Mouse (Mus musculus) layer of hippocampus, adult 9-11 months (tissue): Measurements from ENCODE around the gene Vax1.

Source experiments
- DNase-seq: peaks from one replicate; pipeline ENCODE4 v3.0.0; 2022

Gene Vax1

GRCm38 (mm10) chr19:59168386-59168905 is 1.4 kb downstream of the Vax1 start:
- DNase-seq: no peak

- no peak for DNase-seq
These were observed 2.0 kb downstream of the Vax1 start for GRCm38 (mm10) chr19:59167871-59168270.

DNA sequence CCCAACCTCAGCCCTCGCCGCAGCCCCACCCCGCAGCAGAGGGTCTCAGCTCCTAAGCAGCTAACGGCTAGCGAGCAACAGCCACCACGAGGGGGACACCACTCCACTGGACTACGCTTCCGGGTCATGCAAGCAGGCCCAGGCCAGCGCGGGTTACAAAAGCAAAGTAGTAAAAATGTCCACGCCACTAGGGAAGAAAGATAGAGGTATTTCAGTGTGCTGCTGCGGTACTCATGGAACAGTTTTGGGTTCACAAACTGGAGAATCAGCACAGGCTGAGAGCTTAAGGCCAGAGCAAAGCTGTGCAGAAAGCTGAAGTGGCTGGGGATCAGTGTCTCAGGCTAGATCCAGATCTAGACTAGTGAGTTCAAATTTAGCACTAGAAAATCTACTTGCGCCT is 3.0 kb downstream of the Vax1 start:
- DNase-seq: no peak

GRCm38 (mm10) chr19:59166311-59166761 is 3.5 kb downstream of the Vax1 start:
- DNase-seq: no peak

- DNase-seq: no peak
These were observed 4.3 kb downstream of the Vax1 start for GRCm38 (mm10) chr19:59165577-59165976.

DNA sequence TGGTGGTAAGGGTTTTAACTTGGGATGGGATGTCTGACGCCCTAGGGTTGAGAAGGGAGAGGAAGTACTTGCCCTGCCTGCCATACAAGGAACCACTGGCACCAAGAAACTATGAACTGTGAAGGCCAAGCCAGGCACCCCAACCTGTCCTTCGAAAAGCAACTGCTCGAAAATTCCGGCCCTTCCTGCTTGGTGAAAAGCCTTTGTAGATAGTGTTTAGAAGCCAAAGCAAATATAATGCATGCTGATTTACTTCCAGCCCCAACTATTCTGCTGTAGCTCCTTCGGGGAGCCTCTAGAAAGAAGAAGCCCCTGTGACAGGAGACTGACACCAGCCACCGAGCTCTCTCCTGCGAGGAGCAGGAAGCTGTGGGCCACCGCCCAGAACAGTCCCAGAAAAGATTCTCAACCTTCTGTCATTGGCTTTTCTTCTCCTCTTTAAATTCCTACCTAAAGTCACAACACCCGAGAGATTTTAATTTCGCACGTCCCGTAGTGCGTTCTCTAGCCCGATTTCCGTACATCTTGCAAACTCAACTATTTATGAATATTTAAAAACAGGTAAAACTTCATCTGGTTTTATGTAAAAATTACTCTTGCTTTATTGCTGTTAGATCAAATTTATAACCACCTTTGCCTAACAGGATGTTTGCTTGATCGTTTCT is 4.8 kb downstream of the Vax1 start:
- no peak for DNase-seq

- no peak for DNase-seq
These were observed 5.7 kb downstream of the Vax1 start for GRCm38 (mm10) chr19:59164111-59164510.

- DNase-seq: no peak
These were observed 13.2 kb downstream of the Vax1 start for GRCm38 (mm10) chr19:59156702-59157101.

- no peak for DNase-seq
These were observed 15.7 kb downstream of the Vax1 start for GRCm38 (mm10) chr19:59154171-59154570.

DNA sequence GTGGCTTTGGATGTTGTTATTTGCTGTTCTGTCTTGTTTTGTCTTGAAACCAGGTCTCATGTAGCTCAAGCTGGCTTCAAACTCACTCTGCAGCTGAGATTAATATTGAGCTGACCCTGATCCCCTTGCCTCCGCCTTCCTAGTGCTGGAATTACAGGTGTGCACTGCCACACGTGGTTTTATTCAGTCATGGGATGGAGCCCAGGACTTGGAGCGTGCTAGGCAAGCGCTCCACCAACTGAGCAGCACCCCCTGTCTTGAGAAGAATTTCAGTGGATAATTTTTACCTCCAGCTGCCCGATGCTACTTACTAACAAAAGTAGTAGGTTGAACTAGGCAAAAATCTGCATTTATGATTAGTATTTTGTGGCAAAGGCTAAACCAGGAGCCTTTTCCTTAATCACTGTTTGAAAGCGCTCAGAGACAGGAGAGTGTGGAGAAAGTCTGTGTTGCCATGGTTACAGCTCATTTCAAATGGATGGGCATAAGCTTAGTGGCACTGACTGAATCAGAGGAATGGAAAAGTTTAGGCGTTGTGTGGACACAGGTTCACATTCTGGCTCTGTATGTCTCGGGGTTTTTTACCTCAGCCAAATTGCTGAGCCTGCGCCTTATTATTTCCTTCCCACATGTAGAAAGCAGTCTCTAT is 24.2 kb downstream of the Vax1 start:
- DNase-seq: peak; percentile 35

GRCm38 (mm10) chr19:59145064-59145463 is 24.8 kb downstream of the Vax1 start:
- DNase-seq: no peak

GRCm38 (mm10) chr19:59142206-59142605 is 27.6 kb downstream of the Vax1 start:
- no peak for DNase-seq

- DNase-seq: no peak
These were observed 34.5 kb downstream of the Vax1 start for GRCm38 (mm10) chr19:59135387-59135786.

- no peak for DNase-seq
These were observed 34.9 kb downstream of the Vax1 start for GRCm38 (mm10) chr19:59134916-59135315.

DNA sequence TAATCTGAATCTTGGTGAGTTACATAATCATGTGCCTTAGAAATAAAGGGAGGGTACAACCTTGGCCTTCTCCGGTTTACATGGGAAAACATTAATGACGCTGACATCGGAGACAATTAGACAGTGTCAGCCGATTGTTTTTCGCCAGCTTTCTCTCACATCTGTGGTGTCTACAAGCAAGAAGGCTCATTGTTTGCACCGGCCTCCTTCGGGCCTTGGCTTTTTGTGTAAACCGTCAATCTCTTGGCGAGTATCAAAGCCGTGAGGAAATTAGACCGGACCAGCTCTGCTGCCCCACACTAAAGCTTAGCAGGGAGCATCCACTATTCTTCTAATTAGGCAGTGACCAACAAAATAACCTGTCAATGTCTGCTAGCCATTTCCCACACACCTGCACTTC is 36.7 kb downstream of the Vax1 start:
- no peak for DNase-seq

- DNase-seq: no peak
These were observed 40.2 kb downstream of the Vax1 start for GRCm38 (mm10) chr19:59129671-59130070.

DNA sequence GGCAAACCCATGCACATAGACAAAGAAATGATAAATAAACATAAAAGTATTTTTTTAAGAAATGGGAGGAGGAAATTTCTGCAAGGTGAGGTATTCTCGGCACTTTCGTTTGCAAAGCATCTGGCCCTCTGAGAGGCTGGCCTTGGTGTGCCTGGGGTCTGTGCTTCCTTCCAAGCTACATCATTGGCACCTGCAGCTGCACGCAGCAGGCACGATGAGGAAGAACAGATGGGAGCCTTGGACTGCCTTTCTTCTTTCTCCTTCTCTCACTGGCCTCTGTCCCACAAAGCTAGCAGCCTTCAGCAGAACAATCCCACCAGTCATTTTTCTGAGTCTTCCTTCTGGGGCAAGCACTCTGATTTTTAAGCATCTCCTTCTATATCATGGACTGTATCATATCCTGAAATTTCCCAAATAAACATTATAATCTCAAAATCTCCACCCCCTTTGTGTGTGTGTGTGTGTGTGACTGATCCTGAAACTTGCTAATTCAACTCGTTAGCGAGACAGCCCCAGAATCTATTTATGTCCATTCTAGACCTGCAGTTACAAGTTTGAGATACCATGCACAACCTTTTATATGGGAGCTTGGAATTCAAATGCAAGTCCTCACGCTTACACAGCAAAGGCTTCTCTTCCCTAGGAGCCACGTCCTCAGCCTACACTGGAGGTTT is 41.2 kb downstream of the Vax1 start:
- no peak for DNase-seq

GRCm38 (mm10) chr19:59127424-59127823 is 42.4 kb downstream of the Vax1 start:
- DNase-seq: no peak
